Mouse (Mus musculus) heart, embryonic 13.5 days (tissue): ENCODE data around the gene Hrc. TPM values are rescaled to one million over a fixed set of nuclear protein-coding genes. Genes with fewer than 3 reads are reported as not detected.

Experiments
- ATAC-seq: fragments of 200-750 bp; cut with Nextera tagmentation; 2 replicates; pipeline ENCODE4 v1.8.0; 2017; ENCODE audit warnings: moderate TSS enrichment; ENCODE audit not compliant: insufficient number of reproducible peaks, low FRiP score, low TSS enrichment; ENCODE audit errors: extremely low read depth
- H3K27ac ChIP-seq: fragments of 300-500 bp; sonication (generic); replicated peaks from 2 replicates; pipeline ENCODE4 v1.5.1; 2015; ENCODE audit warnings: moderate library complexity, mild to moderate bottlenecking, inconsistent platforms
- H3K27me3 ChIP-seq: fragments of 300-500 bp; sonication (generic); replicated peaks from 2 replicates; pipeline ENCODE4 v1.6.1; 2015; ENCODE audit warnings: mild to moderate bottlenecking, inconsistent platforms
- H3K36me3 ChIP-seq: fragments of 300-500 bp; sonication (generic); 2 replicates; pipeline ENCODE4 v1.6.1; 2015; ENCODE audit warnings: mild to moderate bottlenecking, inconsistent platforms
- H3K4me1 ChIP-seq: fragments of 300-500 bp; sonication (generic); 2 replicates; pipeline ENCODE4 v1.6.1; 2015; ENCODE audit warnings: inconsistent platforms
- H3K4me2 ChIP-seq: fragments of 300-500 bp; sonication (generic); 2 replicates; pipeline ENCODE4 v1.6.1; 2015; ENCODE audit warnings: inconsistent platforms, mild to moderate bottlenecking, moderate library complexity
- H3K4me3 ChIP-seq: fragments of 300-500 bp; sonication (generic); 2 replicates; pipeline ENCODE4 v1.5.1; 2015; ENCODE audit warnings: moderate library complexity, mild to moderate bottlenecking, inconsistent platforms
- H3K9ac ChIP-seq: fragments of 300-500 bp; sonication (generic); 2 replicates; pipeline ENCODE4 v1.6.1; 2015; ENCODE audit warnings: inconsistent platforms, mild to moderate bottlenecking, moderate library complexity
- H3K9me3 ChIP-seq: fragments of 300-500 bp; sonication (generic); 2 replicates; pipeline ENCODE4 v1.6.1; 2016; ENCODE audit warnings: inconsistent platforms
- WGBS: fragments of 180-500 bp; shearing (Covaris S2); methylation state at CpG from one replicate; pipeline ENCODE4 v1.1.7; 2015; ENCODE audit warnings: mixed read lengths; 5-methylcytosine and 5-hydroxymethylcytosine counted together
- polyA plus RNA-seq: library from polyadenylated mRNA; unstranded; fragments of >200 nt; fragmentation: Nextera tagmentation; extraction: Ambion mirVana; gene quantifications from 2 replicates; pipeline ENCODE4 v1.2.1, GENCODE M21; 2015

The Hrc gene
- polyA plus RNA-seq, 1 experiment from 2014 or later, result 24.2 TPM

DNA sequence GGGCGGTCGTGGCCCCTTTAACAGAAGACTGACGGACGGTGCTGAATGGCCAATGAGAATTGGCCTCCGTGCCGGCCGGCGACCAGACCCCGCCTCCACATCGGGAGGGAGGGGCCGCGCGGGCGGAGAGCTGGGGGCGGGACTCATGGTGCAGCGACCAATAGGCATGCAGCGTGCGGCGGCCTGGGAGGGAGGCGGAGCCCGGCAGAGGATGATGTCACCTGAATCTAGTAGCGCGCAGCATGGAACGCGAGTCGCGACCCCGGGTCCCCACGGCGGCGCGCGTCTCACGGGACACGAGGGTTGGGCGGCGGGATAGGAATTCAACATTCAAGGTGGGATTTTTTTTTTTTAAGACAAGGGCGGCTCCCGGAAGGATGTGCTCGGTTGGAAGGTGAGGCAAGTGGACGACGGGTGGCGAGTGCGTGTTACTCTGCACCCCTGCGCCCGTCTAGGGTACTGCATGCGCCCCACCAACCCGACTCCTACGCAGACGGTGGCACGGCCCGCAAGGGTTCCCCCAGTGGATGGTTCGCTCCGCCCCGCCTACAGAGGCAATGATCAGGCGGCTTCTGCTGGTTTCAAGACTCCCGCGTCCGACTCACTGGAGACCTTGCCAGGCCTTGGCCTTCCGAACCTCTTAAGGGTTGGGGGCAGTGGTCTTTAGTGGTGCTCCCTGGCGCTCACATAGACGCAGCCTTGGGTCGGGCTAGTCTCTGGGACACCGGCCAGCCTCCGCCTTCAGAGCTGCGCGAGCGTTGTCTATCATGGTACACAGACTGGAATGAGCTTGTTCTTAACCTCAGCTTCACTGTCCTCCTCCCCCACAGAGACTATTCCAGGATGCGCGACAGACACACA, 32.2 kb downstream of the Hrc start:
- H3K4me3 ChIP-seq, result peak overlapping the region; percentile 60
- peak overlapping the region; percentile 16; the same call in 1 of the 2 replicates for H3K27ac ChIP-seq
- ATAC-seq, result peak; percentile 82
- H3K27me3 ChIP-seq, result peaks cover 65% of the 10 kb centered on the region
- H3K4me1 ChIP-seq, result peaks cover 47% of the 10 kb centered on the region
- H3K9me3 ChIP-seq, result no peaks in the 10 kb centered on the region
- peak overlapping the region; percentile 94 for H3K4me2 ChIP-seq
- peaks cover 3% of the 10 kb centered on the region for H3K36me3 ChIP-seq
- H3K9ac ChIP-seq, result peak overlapping the region; percentile 79
- WGBS, result under 1% methylated on average over 70 of the region's 70 CpGs

DNA sequence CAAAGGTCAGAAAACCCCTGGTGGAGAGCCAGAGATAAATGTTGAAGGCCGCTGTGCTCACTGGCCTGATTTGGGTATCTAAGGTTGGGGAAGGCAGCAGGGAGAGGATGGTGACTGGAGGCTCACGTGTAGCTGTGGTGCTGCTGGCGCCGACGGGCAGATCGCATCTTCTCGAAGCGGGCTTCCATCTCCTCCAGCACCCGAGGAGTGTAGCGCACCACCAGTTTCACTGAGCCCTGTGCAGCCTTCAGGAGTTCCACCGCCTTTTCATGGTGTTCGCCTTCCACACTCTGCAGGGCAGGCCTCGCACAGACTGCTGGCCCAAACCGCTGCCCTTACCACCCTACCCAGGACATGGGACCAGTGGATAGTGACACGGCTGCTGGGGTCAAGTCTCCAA, 33.1 kb downstream of the Hrc start:
- 79% methylated on average over 15 of the region's 15 CpGs for WGBS
- peaks cover 13% of the 10 kb centered on the region for H3K36me3 ChIP-seq
- ATAC-seq, result no peak
- peak overlapping the region; percentile 79; the same call in 1 of the 2 replicates for H3K9ac ChIP-seq
- H3K9me3 ChIP-seq, result no peaks in the 10 kb centered on the region
- 0 out of 2 replicates have a peak overlapping the region, but pooled peaks have one; percentile 60 for H3K4me3 ChIP-seq
- no peak overlapping the region for H3K27ac ChIP-seq
- peaks cover 56% of the 10 kb centered on the region for H3K27me3 ChIP-seq
- peaks cover 43% of the 10 kb centered on the region for H3K4me1 ChIP-seq
- H3K4me2 ChIP-seq, result peak overlapping the region; percentile 94

DNA sequence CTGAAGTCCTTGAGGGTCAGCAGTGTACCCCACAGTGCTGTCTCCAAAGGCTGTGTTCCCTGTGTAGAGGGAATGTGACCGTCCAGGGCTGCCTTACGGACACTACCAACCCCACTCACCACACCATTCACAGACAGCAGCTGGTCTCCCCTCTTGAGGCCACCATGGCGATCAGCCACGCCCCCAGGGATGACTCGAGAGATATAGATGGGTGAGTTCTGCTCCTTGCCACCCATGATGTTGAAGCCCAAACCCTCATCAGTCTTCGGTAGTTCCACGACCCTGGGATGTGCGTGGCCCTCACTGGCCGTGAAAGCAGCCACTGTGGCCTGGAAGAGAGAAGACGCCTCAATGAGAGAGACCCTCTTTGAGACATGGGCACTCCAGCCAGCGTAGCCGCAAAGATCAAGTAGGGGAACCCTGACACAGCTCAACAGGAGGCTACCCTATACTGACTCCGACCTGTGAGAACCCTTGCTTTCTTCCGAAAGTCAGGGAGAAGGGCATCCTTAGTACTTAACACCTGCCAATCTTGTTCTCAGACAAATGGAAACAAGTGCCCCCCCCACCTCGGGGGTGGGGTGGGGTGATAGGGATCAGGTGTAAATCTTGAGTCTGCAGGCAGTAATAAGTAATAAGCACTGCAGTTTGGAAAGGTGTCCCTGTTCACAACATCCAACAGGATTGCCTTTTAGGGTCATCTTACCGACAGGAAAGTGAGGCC, 34.1 kb downstream of the Hrc start:
- H3K27ac ChIP-seq, result no peak overlapping the region
- peaks cover 43% of the 10 kb centered on the region for H3K4me1 ChIP-seq
- H3K36me3 ChIP-seq, result peaks cover 23% of the 10 kb centered on the region
- no peaks in the 10 kb centered on the region for H3K9me3 ChIP-seq
- 67% methylated on average over 16 of the region's 16 CpGs for WGBS
- H3K9ac ChIP-seq, result no peak overlapping the region
- H3K4me3 ChIP-seq, result peak overlapping the region; percentile 62; the same call in 1 of the 2 replicates
- H3K4me2 ChIP-seq, result peak overlapping the region; percentile 97
- H3K27me3 ChIP-seq, result peaks cover 46% of the 10 kb centered on the region
- ATAC-seq, result no peak

DNA sequence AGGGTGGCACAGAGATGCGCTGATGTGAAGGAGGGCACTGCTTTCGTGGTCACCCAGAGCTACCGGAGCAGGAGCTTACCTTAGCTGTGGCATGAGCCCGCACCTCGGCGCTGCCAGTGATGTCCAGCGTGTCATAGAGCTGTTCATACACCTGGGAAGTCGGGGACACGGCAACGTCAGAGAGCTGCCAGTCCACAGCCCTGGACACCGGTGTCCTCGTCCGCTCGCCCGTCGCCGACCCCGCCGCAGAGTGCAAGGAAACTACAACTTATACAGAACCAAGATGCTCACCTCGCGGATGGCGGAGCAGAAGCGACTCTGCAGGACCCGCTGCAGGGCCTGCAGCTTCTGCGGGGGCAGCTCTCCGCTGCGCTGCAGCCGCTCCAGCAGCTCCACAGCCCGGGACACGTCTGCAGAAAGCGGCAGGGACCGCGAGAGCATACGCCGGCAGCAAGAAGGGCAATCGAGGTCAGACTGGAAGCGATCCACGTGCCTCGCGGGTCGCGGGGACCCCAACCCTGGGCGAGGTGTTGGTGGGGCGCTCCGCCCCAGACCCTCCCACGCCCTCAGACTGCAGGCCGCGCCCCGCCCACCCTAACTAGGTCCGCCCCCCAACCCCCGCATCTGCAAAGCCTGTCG, 34.9 kb downstream of the Hrc start:
- Histone ChIP-seq H3K27ac (no peak overlapping the region), H3K4me1 (peaks cover 43% of the 10 kb centered on the region), H3K36me3 (peaks cover 31% of the 10 kb centered on the region), H3K9ac (peak overlapping the region; percentile 79), H3K4me2 (peak overlapping the region; percentile 97), H3K4me3 (peak overlapping the region; percentile 62), H3K9me3 (no peaks in the 10 kb centered on the region), H3K27me3 (peaks cover 38% of the 10 kb centered on the region)
- 7% methylated on average over 52 of the region's 52 CpGs for WGBS
- no peak; the same call in 1 of the 2 replicates for ATAC-seq

DNA sequence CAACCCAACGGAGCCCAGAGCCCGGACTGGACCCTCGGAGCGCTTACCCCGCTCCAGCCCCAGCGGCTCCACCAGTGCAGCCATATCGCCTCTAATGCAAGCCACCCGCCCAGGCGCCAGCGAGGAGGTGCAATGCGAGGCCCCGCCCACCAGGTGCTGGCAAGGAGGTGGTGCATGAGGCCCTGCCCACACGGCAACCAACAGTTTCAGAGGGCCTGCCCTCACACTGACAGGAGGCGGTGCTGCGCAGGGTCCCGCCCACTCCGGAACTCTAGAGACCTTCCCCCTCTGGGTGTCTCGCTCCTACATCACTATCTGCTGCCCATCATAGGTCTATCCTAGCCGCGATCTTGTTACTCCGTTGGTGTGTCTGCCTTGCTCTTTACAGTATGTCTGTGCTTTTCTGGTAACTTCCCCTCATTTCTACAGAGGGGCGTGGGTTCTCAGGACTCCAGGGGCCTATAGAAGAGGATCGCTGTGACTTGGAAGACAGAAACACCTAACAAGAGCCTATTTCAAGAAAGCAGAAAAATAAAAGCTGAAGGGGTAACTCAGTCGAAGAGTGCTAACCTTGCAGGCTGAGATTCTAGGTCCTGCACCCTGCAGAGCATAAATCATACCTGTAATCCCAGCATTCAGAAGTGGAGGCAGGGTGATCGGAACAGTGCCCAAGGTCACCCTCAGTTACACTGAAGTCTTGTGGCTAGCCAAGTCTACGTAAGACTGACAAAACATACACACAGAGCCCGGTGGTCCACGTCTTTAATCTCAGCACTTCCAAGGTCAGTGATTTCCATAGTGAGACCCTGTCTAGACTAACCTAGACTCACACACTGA, 35.6 kb downstream of the Hrc start, which contains the start of gene Lin7b:
TSS of gene Lin7b (minus strand) at position 109 of the 837 bp plus-strand sequence.
- peak within 1 kb of the TSS; percentile 62 for H3K4me3 ChIP-seq
- H3K36me3 ChIP-seq, result peaks cover 37% of the 10 kb centered on the region
- peak; percentile 62 for ATAC-seq
- H3K9me3 ChIP-seq, result no peaks in the 10 kb centered on the region
- peaks cover 43% of the 10 kb centered on the region for H3K4me1 ChIP-seq
- WGBS, result 9% methylated on average over 28 of the region's 28 CpGs
- H3K27me3 ChIP-seq, result peaks cover 31% of the 10 kb centered on the region
- H3K4me2 ChIP-seq, result peak within 1 kb of the TSS; percentile 97
- peak within 1 kb of the TSS; percentile 24; the same call in 1 of the 2 replicates for H3K27ac ChIP-seq
- H3K9ac ChIP-seq, result peak within 1 kb of the TSS; percentile 79

DNA sequence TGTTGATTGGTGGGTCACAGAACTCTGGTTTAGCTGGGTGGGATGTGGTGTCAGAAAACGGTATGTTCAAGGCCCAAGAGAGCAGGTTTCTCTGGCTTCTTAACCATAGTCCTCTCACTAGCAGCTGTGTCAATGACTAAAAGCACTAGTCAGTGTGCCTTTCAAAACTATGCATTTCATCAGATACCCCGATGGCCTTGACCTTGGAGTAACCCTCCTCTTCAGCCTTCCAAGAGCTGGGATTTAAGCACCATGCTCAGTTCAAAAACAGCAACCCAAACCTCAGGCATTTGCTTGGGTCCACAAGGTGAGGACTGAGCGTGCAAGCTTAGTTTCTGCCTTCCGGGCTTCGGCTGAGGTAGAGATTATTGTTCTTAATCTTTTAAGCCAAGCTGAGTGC, 37.3 kb downstream of the Hrc start:
- Histone ChIP-seq H3K4me1 (peaks cover 32% of the 10 kb centered on the region), H3K27ac (no peak overlapping the region), H3K9ac (no peak overlapping the region), H3K4me3 (no peak overlapping the region), H3K36me3 (peaks cover 53% of the 10 kb centered on the region), H3K4me2 (no peak overlapping the region), H3K9me3 (no peaks in the 10 kb centered on the region), H3K27me3 (peaks cover 22% of the 10 kb centered on the region)
- no peak for ATAC-seq
- 73% methylated on average over 5 of the region's 5 CpGs for WGBS

DNA sequence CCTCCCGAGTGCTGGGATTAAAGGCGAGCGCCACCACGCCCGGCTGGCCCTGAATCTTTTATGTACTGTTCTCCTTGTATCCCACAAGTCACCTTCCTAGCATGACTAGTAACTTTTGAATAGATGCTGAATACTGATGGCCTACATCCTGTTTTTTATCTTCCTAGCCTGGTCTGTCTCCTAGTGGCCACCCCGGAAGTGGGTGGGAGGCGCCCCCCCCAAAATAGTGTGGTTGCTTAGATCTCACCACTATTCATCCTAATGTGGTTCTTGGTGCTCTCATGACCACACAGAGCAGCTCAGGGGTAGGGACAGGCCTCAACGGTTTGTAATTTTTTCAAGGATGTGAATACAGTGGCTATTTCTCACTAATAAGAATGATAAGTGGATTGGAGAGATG, 39.5 kb downstream of the Hrc start:
- H3K36me3 ChIP-seq, result peaks cover 76% of the 10 kb centered on the region
- H3K4me2 ChIP-seq, result no peak overlapping the region
- ATAC-seq, result no peak
- H3K4me3 ChIP-seq, result no peak overlapping the region
- no peak overlapping the region for H3K27ac ChIP-seq
- 89% methylated on average over 8 of the region's 8 CpGs for WGBS
- H3K4me1 ChIP-seq, result peaks cover 18% of the 10 kb centered on the region
- H3K9ac ChIP-seq, result no peak overlapping the region
- H3K27me3 ChIP-seq, result peaks cover 4% of the 10 kb centered on the region
- no peaks in the 10 kb centered on the region for H3K9me3 ChIP-seq

DNA sequence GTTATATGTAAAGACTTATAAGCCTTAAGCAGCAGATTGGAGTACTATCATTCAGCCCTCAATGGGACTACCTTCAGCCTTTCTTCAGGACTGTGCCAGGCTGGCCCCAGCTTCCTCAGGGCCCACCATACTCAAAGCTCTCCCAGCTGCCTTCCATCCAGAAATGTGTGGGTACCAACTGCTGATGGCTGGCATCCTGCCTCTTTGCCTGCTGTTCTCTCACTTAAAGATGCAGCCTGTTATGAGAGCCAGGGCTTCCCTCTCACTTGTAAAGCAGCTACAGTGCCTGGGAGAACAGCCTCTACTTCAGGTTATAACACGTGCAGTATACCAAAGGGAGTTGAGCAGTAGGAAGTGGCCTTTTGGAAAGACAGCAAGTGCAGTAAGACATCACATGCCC, 41.0 kb downstream of the Hrc start:
- no peak for ATAC-seq
- H3K36me3 ChIP-seq, result peaks cover 90% of the 10 kb centered on the region
- H3K27ac ChIP-seq, result no peak overlapping the region
- no peak overlapping the region for H3K4me3 ChIP-seq
- no peaks in the 10 kb centered on the region for H3K9me3 ChIP-seq
- H3K9ac ChIP-seq, result no peak overlapping the region
- H3K4me2 ChIP-seq, result no peak overlapping the region
- H3K4me1 ChIP-seq, result peaks cover 5% of the 10 kb centered on the region; the same call in 1 of the 2 replicates
- H3K27me3 ChIP-seq, result no peaks in the 10 kb centered on the region
- 86% methylated on average over 1 of the region's 1 CpGs for WGBS

DNA sequence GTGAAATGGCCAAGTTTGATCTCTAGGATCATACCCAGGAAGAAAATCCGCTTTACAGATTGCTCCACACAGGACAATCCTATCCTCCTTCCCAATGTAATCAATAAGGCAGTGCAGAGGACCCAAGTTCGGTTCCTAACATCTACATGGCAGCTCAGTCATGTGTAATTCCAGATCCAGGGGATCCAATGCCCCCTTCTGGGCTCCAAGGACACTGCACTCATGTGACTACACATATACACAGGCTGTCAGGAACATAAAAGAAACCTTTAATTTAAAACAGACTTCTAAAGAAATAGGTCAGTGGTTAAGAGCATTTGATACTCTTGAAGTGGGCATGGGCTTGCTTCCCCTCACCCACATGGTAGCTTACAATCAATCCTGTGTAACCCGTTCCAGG, 51.0 kb downstream of the Hrc start:
- no peak for ATAC-seq
- no peak overlapping the region for H3K9ac ChIP-seq
- 93% methylated on average over 3 of the region's 3 CpGs for WGBS

More for the DNA sequence above, 51.0 kb downstream of the Hrc start:
- Histone ChIP-seq H3K4me1 (peaks cover 19% of the 10 kb centered on the region), H3K36me3 (peaks cover 100% of the 10 kb centered on the region), H3K27ac (no peak overlapping the region), H3K4me2 (no peak overlapping the region), H3K27me3 (no peaks in the 10 kb centered on the region), H3K9me3 (no peaks in the 10 kb centered on the region), H3K4me3 (no peak overlapping the region)
